Mouse (Mus musculus) olfactory bulb, adult 2 months (tissue): ENCODE data around the gene R3hdm4.

Experiments used
- CTCF ChIP-seq: fragments of 200-500 bp; IDR thresholded peaks from 2 replicates; pipeline ENCODE4 v1.5.1; 2012; ENCODE audit warnings: low read depth, mild to moderate bottlenecking, low read length, moderate library complexity; ENCODE audit not compliant: insufficient read depth
- POLR2A ChIP-seq: fragments of 200-500 bp; IDR thresholded peaks from 2 replicates; pipeline ENCODE4 v1.6.1; 2012; ENCODE audit warnings: mild to moderate bottlenecking, low read depth, low read length, moderate library complexity; ENCODE audit not compliant: insufficient read depth

- no peak for TF ChIP-seq CTCF
- no peak for TF ChIP-seq POLR2A
These were observed 735 bp downstream of the R3hdm4 start for GRCm38 (mm10) chr10:79920056-79920890.
